Mouse (Mus musculus) myocyte (in vitro differentiated cells): ENCODE results near the gene Mad1l1.

Experiments
- CEBPB ChIP-seq: IDR thresholded peaks from 2 replicates; pipeline ENCODE4 v1.6.1; 2011; ENCODE audit warnings: mild to moderate bottlenecking, moderate library complexity; ENCODE audit not compliant: poor library complexity, insufficient read depth, severe bottlenecking
- E2F4 ChIP-seq: IDR thresholded peaks from one replicate; pipeline ENCODE4 v1.6.1; 2011; ENCODE audit warnings: mild to moderate bottlenecking, control low read depth, moderate library complexity; ENCODE audit not compliant: insufficient read depth
- MAX ChIP-seq: IDR thresholded peaks from one replicate; pipeline ENCODE4 v1.6.1; 2011; ENCODE audit warnings: low read depth, mild to moderate bottlenecking, control low read depth
- MYOD1 ChIP-seq, 3 experiments: IDR thresholded peaks; one replicate each; pipeline ENCODE4 v1.6.1; 2011; ENCODE audit warnings: control low read depth in 2 of 3, low read depth in 2 of 3, mild to moderate bottlenecking in 2 of 3, moderate library complexity in 1 of 3; ENCODE audit not compliant: insufficient read length in 2 of 3, control insufficient read depth in 1 of 3
- MYOG ChIP-seq, 3 experiments: IDR thresholded peaks; one replicate each; pipeline ENCODE4 v1.6.1; 2011; ENCODE audit warnings: control low read depth in 2 of 3, low read depth in 2 of 3, mild to moderate bottlenecking in 2 of 3; ENCODE audit not compliant: insufficient read length in 2 of 3, control insufficient read depth in 1 of 3, insufficient read depth in 1 of 3
- POLR2A ChIP-seq: IDR thresholded peaks from one replicate; pipeline ENCODE4 v1.6.1; 2011; ENCODE audit warnings: low read depth, mild to moderate bottlenecking, control low read depth, moderate library complexity; ENCODE audit not compliant: insufficient read length
- POLR2AphosphoS2 ChIP-seq: IDR thresholded peaks from one replicate; pipeline ENCODE4 v1.6.1; 2011; ENCODE audit warnings: low read depth, control low read depth; ENCODE audit not compliant: insufficient read length
- REST ChIP-seq: IDR thresholded peaks from one replicate; pipeline ENCODE4 v1.6.1; 2011; ENCODE audit warnings: mild to moderate bottlenecking, control low read depth, moderate library complexity; ENCODE audit not compliant: insufficient read depth, insufficient read length
- SRF ChIP-seq: IDR thresholded peaks from one replicate; pipeline ENCODE4 v1.6.1; 2011; ENCODE audit warnings: low read depth; ENCODE audit not compliant: control insufficient read depth, insufficient read length
- TCF12 ChIP-seq: IDR thresholded peaks from one replicate; pipeline ENCODE4 v1.6.1; 2011; ENCODE audit warnings: mild to moderate bottlenecking, control low read depth; ENCODE audit not compliant: poor library complexity, insufficient read depth, severe bottlenecking
- TCF3 ChIP-seq: IDR thresholded peaks from one replicate; pipeline ENCODE4 v1.6.1; 2011; ENCODE audit warnings: low read depth, control low read depth; ENCODE audit not compliant: insufficient read length
- USF1 ChIP-seq: IDR thresholded peaks from one replicate; pipeline ENCODE4 v1.6.1; 2011; ENCODE audit warnings: low read depth, mild to moderate bottlenecking, control low read depth, moderate library complexity

- TF ChIP-seq POLR2AphosphoS2, result no peak
- TF ChIP-seq POLR2A, result no peak
- no peak for TF ChIP-seq TCF12
- no peak for TF ChIP-seq CEBPB
- no peak for TF ChIP-seq USF1
- TF ChIP-seq MYOD1 (IDR thresholded peaks at IDR 0.05; ENCODE audit: control insufficient read depth in 1 of 3, insufficient read length in 2 of 3, low read depth in 2 of 3), result peak in 1 of 3 experiments; percentile 42
- TF ChIP-seq MAX, result no peak
- TF ChIP-seq MYOG (IDR thresholded peaks at IDR 0.05; ENCODE audit: control insufficient read depth in 1 of 3, insufficient read depth in 1 of 3, insufficient read length in 2 of 3, low read depth in 2 of 3), result no peak
- TF ChIP-seq REST, result no peak
- no peak for TF ChIP-seq SRF
- TF ChIP-seq E2F4, result no peak
- no peak for TF ChIP-seq TCF3
Observed at GRCm38 (mm10) chr5:140035025-140035330, 286.4 kb downstream of the Mad1l1 start.
